Mouse (Mus musculus) lung, adult 2 months (tissue): Measurements from ENCODE around the gene Trip12. TPM values are rescaled to one million over a fixed set of nuclear protein-coding genes. Genes with fewer than 3 reads are reported as not detected.
A peak's percentile ranks its signal among the peaks of the same experiment; 100 is the strongest.

Source experiments
- DNase-seq: peaks from one replicate; pipeline ENCODE4 v3.0.0; 2022
- H3K4me1 ChIP-seq: fragments of 200-500 bp; 2 replicates; pipeline ENCODE4 v1.6.1; 2011; ENCODE audit warnings: low read length; ENCODE audit not compliant: control insufficient read depth, insufficient read depth
- H3K4me3 ChIP-seq: fragments of 200-500 bp; replicated peaks from 2 replicates; pipeline ENCODE3; 2011; ENCODE audit warnings: low read depth, mild to moderate bottlenecking, control low read depth, low read length; ENCODE audit errors: extremely low read depth
- CTCF ChIP-seq: fragments of 200-500 bp; IDR thresholded peaks from 2 replicates; pipeline ENCODE4 v1.5.1; 2011; ENCODE audit warnings: mild to moderate bottlenecking, low read length, control low read depth; ENCODE audit not compliant: insufficient read depth
- POLR2A ChIP-seq: fragments of 200-500 bp; IDR thresholded peaks from 2 replicates; pipeline ENCODE4 v1.6.1; 2011; ENCODE audit warnings: low read depth, mild to moderate bottlenecking, control low read depth, low read length, borderline replicate concordance; ENCODE audit errors: extremely low read depth
- WGBS: fragments of 180-500 bp; shearing (Covaris S2); methylation state at CpG from one replicate; pipeline ENCODE4 v1.1.7; 2018; 5-methylcytosine and 5-hydroxymethylcytosine counted together
- polyA plus RNA-seq: library from polyadenylated mRNA; depleted of rRNA; stranded (reverse); fragments of >200 nt; gene quantifications from 2 replicates; pipeline ENCODE4 v1.2.3, GENCODE M21; 2012

The Trip12 gene
- polyA plus RNA-seq, 1 experiment = 31.0 TPM

DNA sequence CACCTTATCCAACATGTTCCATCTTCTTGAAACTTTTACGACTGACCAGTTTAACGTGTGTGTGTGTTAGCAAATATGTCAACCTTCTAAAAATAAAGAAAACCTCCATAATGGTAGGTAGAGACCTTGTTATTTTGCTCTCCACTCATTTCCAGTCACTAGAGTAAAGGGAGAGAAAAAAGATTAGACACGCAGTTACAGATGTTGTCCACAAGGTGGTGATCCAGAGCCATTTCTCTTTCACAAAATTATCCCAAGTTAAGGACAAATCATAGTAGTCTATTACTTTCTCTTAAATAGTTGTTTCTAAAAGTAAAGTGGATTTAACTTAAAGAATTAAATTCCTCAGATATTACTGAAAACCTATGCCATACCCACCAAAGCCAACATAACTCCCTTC lies 106.5 kb downstream of the Trip12 start:
- no peak for DNase-seq
- Histone ChIP-seq H3K4me1 (no peaks in the 10 kb centered on the region; the same call in 1 of the 2 replicates), H3K4me3 (no peak overlapping the region)
- 63% methylated on average over 3 of the region's 3 CpGs for WGBS
- TF ChIP-seq POLR2A (no peak), CTCF (peak; percentile 50)

DNA sequence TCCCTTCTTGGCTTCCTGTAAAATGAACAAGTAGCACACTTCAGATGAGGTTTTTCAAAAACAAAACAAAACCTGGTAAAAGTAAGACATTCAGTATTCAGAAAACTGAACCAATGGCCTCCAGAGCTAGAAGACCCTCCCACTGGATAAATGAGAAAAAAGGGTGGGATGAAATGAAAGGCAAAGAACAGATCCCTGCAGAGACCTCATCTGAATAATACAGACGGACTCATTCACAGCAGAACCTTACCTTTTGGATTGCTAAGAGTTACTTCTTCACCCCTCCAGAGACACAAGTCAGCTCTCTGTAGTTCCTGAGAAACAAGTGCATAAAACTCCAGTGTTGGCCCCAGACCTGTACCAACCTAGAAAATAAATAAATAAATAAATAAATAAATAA lies 108.6 kb downstream of the Trip12 start:
- TF ChIP-seq POLR2A (no peak), CTCF (no peak)
- no peak for DNase-seq
- Histone ChIP-seq H3K4me3 (no peak overlapping the region), H3K4me1 (no peaks in the 10 kb centered on the region)
- 94% methylated on average over 1 of the region's 1 CpGs for WGBS

DNA sequence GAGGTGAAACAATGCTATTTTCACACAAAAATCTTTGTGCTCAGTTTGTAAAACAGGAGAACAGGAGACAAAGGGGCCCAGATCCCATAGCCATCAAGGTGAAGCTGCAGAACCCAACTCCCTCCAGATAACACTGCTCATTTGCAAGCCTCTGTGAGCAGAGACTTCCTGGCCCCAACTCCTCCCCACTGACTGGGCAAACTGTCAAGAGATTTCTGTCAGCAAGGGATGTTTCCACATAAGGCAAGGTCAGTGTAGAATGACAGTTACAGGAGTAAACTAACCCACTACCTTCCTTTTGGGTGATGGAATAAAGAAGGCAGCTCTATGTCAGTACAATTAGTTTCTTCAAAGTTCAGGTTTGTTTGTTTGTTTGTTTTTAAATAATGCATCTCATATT lies 117.5 kb downstream of the Trip12 start:
- no peak for TF ChIP-seq CTCF
- TF ChIP-seq POLR2A = no peak
- 0 out of 2 replicates have a peak, but pooled peaks cover 2% of the 10 kb centered on the region for H3K4me1 ChIP-seq
- H3K4me3 ChIP-seq = no peak overlapping the region
- DNase-seq = no peak

DNA sequence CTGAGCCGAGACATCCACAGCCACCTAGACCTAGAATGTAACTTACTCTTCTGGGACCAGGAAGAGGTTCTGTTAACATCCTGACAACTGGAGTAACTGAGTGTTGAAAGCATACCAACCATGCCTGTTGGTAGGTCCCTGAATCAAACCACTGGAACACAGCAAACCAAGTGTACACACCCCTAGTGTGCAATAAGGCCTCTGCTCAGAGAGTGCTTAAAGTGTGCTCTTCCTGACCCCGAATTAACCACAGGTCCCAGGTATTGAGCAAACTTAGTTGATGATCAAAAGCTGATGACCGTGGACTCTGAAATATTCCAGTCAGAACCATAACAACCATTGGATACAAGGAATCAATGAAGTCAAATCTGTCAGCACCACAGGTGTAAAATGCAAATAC lies 117.9 kb downstream of the Trip12 start:
- no peak for DNase-seq
- no peak for TF ChIP-seq CTCF
- no peak for TF ChIP-seq POLR2A
- Histone ChIP-seq H3K4me1 (0 out of 2 replicates have a peak, but pooled peaks cover 2% of the 10 kb centered on the region), H3K4me3 (no peak overlapping the region)
- WGBS = 89% methylated on average over 3 of the region's 3 CpGs

DNA sequence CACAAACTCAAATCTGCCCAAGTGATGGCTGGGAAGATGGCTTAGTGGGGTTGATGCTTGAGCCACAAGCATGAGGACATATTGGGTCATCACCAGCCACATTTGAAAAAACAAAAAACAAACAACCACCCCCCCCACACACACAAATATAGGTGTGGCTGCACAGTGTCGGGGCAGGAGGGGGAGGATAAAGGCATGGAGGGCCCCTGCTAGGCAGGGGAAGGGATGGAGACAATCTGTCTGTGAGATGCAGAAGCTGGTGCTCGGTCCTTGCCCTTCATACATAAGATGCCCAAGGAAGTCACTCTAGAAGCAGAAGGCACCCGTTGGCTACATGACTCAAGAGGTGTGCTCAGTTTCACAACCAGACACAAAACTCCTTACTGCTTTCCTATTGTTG lies 118.4 kb downstream of the Trip12 start:
- Histone ChIP-seq H3K4me3 (no peak overlapping the region), H3K4me1 (0 out of 2 replicates have a peak, but pooled peaks cover 2% of the 10 kb centered on the region)
- 81% methylated on average over 3 of the region's 3 CpGs for WGBS
- TF ChIP-seq POLR2A (no peak), CTCF (no peak)
- no peak for DNase-seq

DNA sequence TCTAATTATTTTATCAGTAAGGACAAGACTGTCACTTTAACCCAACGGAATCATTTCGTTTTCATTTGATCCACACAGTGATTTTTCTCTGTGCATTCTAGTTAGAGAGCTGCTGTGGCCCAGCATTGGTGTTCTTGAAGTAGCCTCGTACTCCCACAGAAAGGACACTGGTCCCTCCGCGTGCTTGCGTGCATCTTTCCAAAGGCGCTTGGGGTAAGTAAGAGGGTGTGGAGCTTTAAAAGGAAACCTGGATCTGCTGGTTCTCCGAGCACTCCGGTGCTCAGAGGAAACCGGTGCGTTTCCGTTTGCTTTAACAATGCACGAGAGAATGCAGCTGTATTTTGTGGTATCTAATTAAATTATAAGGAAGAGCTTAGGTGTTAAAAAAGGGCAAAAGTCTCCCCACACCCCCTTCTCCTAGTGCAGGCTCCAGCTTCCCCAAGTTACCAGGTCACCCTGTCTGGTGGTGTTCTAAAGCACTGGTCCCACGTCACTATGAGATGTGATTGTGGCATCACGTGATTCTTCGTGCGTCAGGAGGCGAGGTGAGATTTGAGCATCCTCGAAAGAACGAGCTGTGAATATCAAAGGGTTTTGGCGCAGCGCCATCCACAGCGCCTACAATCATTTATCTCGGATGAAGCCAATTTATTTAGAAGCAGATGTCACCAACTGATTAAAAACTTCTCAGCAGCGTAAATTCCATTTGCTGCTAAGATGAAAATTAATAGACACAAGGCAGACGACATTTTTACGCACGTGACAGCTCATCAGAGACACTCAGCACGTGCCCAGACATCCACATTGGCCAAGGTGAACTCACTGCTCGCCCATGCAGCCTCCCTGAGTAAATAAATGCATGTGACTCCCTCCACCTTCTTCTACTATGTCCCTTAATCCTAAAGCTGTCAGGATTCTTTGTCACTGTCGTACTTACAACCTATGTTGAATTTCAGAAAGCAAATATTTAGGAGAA lies 130.2 kb downstream of the Trip12 start:
- Histone ChIP-seq H3K4me3 (no peak overlapping the region), H3K4me1 (no peaks in the 10 kb centered on the region)
- no peak for DNase-seq
- TF ChIP-seq CTCF = no peak
- TF ChIP-seq POLR2A = no peak
- WGBS = 9% methylated on average over 31 of the region's 31 CpGs

DNA sequence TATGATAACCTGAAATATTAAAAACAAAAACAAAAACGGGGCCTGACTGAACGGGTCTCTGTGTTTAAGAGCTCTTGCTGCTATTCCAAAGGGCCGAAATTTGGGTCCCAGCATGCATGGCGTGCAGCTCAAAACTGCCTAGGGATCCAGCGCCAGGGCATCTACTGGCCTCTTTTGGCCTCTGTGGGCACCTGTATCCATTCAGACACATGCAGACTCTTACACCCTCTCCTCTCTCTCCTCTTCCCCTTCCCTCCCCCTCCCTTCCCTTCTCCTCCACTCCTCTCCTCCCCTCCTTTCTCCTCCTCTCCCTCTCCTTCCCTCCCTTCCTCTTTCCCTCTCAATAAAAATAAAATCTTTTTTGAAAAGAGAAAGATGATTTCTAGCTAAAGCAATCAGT lies 130.9 kb downstream of the Trip12 start:
- no peak overlapping the region for H3K4me3 ChIP-seq
- 33% methylated on average over 5 of the region's 5 CpGs for WGBS
- H3K4me1 ChIP-seq = no peaks in the 10 kb centered on the region
- TF ChIP-seq POLR2A = no peak
- TF ChIP-seq CTCF = no peak
- no peak for DNase-seq

DNA sequence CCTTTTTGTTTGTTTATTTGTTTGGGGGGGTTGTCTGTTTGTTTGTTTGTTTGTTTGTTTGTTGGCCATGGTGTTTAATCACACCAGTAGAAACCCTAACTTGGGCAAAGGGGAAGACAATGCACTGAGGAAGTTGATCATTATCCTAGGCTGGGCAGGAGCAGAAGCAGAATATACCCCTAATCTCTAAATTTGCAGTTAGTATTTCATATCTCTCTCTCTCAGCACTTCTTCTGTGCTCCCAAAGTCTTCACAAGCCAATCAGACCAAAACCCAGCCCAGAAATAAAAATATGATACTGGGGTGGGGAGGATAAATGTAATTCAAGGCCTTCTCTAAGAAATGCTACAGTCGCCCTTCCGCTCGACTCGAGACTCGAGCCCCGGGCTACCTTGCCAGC lies 140.1 kb downstream of the Trip12 start:
- TF ChIP-seq CTCF = no peak
- no peak for TF ChIP-seq POLR2A
- 95% methylated on average over 6 of the region's 6 CpGs for WGBS
- no peak overlapping the region for H3K4me3 ChIP-seq
- no peak for DNase-seq
- H3K4me1 ChIP-seq = no peaks in the 10 kb centered on the region

DNA sequence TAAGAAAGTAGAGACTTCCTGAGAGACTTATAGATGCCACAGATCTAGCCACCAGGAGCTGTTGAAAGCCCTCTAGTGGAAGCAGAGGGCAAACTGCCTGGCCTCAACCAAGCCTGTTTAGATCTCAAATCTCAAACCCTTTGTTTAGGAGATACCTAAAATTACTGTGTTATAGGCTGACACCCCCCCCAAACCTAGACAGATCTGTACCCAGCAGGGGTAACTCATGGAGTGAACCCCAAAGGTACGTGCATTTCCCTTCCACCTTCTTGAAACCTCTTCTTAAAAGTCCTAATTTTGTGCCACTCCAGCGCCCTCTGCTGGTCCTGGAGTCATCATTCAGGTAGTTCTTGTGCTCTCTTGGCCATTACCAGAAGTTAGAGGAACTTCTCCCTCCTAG lies 143.2 kb downstream of the Trip12 start:
- no peaks in the 10 kb centered on the region for H3K4me1 ChIP-seq
- 2% methylated on average over 2 of the region's 2 CpGs for WGBS
- no peak for DNase-seq

More for the DNA sequence above, 143.2 kb downstream of the Trip12 start:
- no peak overlapping the region for H3K4me3 ChIP-seq
- TF ChIP-seq CTCF (peak; percentile 13; the same call in 1 of the 2 replicates), POLR2A (no peak)
